Mouse (Mus musculus): ENCODE data around the gene Atp1a4.

- TF ChIP-seq POLR2A (IDR thresholded peaks at IDR 0.05; ENCODE audit: control insufficient read depth, low read depth, low read length) (0 out of 2 replicates have a peak, but pooled peaks have one; percentile 14), CTCF (IDR thresholded peaks at IDR 0.05; ENCODE audit: control insufficient read depth, insufficient read depth, insufficient replicate concordance, low read depth, low read length) (no peak)
Measured at GRCm38 (mm10) chr1:172300247-172300646, 42.0 kb upstream of the Atp1a4 start.

All from testis, adult 2 months (tissue).